16 mouse cellular contexts compared by ENCODE assay signal in genomic region chr12:80269303-80269702, GRCm38 (mm10).
"Had no signal": no experiment of that assay in that cellular context is flagged by ENCODE, and none has a peak within 500 bp of the region (broad histone marks: within the 10 kb centered on the region; RNA-seq: fewer than 3 reads in every experiment).

No protein-coding gene starts in this region.

- H3K4me2 ChIP-seq: lung, embryonic 15.5 days; midbrain, embryonic 11.5 days; midbrain, embryonic 13.5 days; midbrain, embryonic 15.5 days; neural tube, embryonic 12.5 days; stomach, embryonic 15.5 days had no signal

- H3K4me3 ChIP-seq: lung, embryonic 15.5 days; megakaryocyte, embryonic 14.5 days; midbrain, embryonic 13.5 days; midbrain, embryonic 15.5 days; neural tube, embryonic 12.5 days; stomach, embryonic 15.5 days had no signal

- H3K4me1 ChIP-seq: midbrain, embryonic 15.5 days had no signal

- H3K9me3 ChIP-seq: lung, embryonic 15.5 days; midbrain, embryonic 13.5 days; midbrain, embryonic 15.5 days; neural tube, embryonic 12.5 days; stomach, embryonic 15.5 days had no signal

- H3K36me3 ChIP-seq: lung, embryonic 15.5 days; midbrain, embryonic 13.5 days; midbrain, embryonic 15.5 days; neural tube, embryonic 12.5 days; stomach, embryonic 15.5 days had no signal

- H3K9ac ChIP-seq: liver, postnatal 0 days; lung, embryonic 15.5 days; midbrain, embryonic 13.5 days; midbrain, embryonic 15.5 days; neural tube, embryonic 12.5 days; stomach, embryonic 15.5 days had no signal

- H3K27me3 ChIP-seq: lung, embryonic 15.5 days; midbrain, embryonic 13.5 days; midbrain, embryonic 15.5 days; neural tube, embryonic 12.5 days; stomach, embryonic 15.5 days had no signal

- DNase-seq: liver, postnatal 0 days; lung, adult 2 months; lung, postnatal 14 days; lung, postnatal 36 days; right cerebral cortex, postnatal 14 days; thymus, postnatal 14 days; thymus, postnatal 4 days had no signal

- H3K27ac ChIP-seq: lung, embryonic 15.5 days; macrophage; midbrain, embryonic 13.5 days; midbrain, embryonic 15.5 days; neural tube, embryonic 12.5 days; stomach, embryonic 15.5 days; stomach, postnatal 0 days had no signal
